Mouse (Mus musculus): ENCODE results near the gene Foxn3. TPM values are rescaled to one million over a fixed set of nuclear protein-coding genes. Genes with fewer than 3 reads are reported as not detected.
A peak's percentile ranks its signal among the peaks of the same experiment; 100 is the strongest.

The Foxn3 gene
- polyA plus RNA-seq, 1 experiment, result 5.8 TPM

DNA sequence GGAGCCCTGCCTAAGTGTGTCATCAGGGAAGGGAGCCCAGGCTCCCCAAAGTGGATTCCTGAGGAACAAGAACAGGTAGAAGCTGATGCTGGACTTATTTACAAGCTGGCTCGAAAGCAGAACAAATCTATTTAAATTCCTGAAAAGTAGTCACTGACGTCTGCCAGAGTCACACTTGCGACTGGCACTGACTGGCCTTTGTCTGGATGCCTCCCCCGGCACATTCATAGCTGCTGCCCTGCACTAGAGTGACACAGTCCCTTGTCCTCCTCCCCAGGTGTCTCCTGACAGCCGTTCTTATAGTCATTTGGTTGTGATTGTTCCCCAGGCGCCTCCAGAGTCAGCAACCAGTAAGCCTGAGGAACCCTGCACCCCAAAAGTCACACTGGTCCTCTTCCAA is 259.8 kb downstream of the Foxn3 start:
- Histone ChIP-seq H3K27me3 (ENCODE audit: control insufficient read depth, insufficient read depth, insufficient read length) (no peaks in the 10 kb centered on the region), H3K4me2 (ENCODE audit: low read depth) (no peak overlapping the region), H3K4me3 (no peak overlapping the region), H3ac (ENCODE audit: control insufficient read depth, insufficient read length) (no peak overlapping the region), H3K79me2 (ENCODE audit: control insufficient read depth, insufficient read depth) (no peaks in the 10 kb centered on the region), H3K36me3 (ENCODE audit: control insufficient read depth, insufficient read depth) (no peaks in the 10 kb centered on the region)
- TF ChIP-seq USF1 (IDR thresholded peaks at IDR 0.05; ENCODE audit: low read depth), result no peak
- no peak for TF ChIP-seq POLR2A (IDR thresholded peaks at IDR 0.05; ENCODE audit: insufficient read length, low read depth)
- TF ChIP-seq POLR2AphosphoS2 (IDR thresholded peaks at IDR 0.05; ENCODE audit: insufficient read length, low read depth), result no peak
- no peak for TF ChIP-seq MYOG (IDR thresholded peaks at IDR 0.05; ENCODE audit: control insufficient read depth in 1 of 3, insufficient read depth in 1 of 3, insufficient read length in 2 of 3, low read depth in 2 of 3)
- TF ChIP-seq MAX (IDR thresholded peaks at IDR 0.05; ENCODE audit: low read depth), result no peak
- TF ChIP-seq SRF (IDR thresholded peaks at IDR 0.05; ENCODE audit: control insufficient read depth, insufficient read length, low read depth), result no peak
- TF ChIP-seq E2F4 (IDR thresholded peaks at IDR 0.05; ENCODE audit: insufficient read depth), result no peak
- no peak for TF ChIP-seq TCF12 (IDR thresholded peaks at IDR 0.05; ENCODE audit: insufficient read depth, poor library complexity, severe bottlenecking)
- no peak for TF ChIP-seq TCF3 (IDR thresholded peaks at IDR 0.05; ENCODE audit: insufficient read length, low read depth)
- TF ChIP-seq REST (IDR thresholded peaks at IDR 0.05; ENCODE audit: insufficient read depth, insufficient read length), result no peak

- Histone ChIP-seq H3K79me2 (ENCODE audit: control insufficient read depth, insufficient read depth) (no peaks in the 10 kb centered on the region), H3K27me3 (ENCODE audit: control insufficient read depth, insufficient read depth, insufficient read length) (no peaks in the 10 kb centered on the region), H3ac (ENCODE audit: control insufficient read depth, insufficient read length) (no peak overlapping the region), H3K4me2 (ENCODE audit: low read depth) (no peak overlapping the region), H3K4me3 (no peak overlapping the region), H3K36me3 (ENCODE audit: control insufficient read depth, insufficient read depth) (no peaks in the 10 kb centered on the region)
- peak in 1 of 3 experiments; percentile 9 for TF ChIP-seq MYOD1 (IDR thresholded peaks at IDR 0.05; ENCODE audit: control insufficient read depth in 1 of 3, insufficient read length in 2 of 3, low read depth in 2 of 3)
- no peak for TF ChIP-seq TCF3 (IDR thresholded peaks at IDR 0.05; ENCODE audit: insufficient read length, low read depth)
Measured at GRCm38 (mm10) chr12:99299900-99300299, 263.5 kb downstream of the Foxn3 start.

GRCm38 (mm10) chr12:99298851-99299600 is 264.4 kb downstream of the Foxn3 start:
- Histone ChIP-seq H3K27me3 (ENCODE audit: control insufficient read depth, insufficient read depth, insufficient read length) (no peaks in the 10 kb centered on the region), H3K79me2 (ENCODE audit: control insufficient read depth, insufficient read depth) (no peaks in the 10 kb centered on the region), H3K4me3 (no peak overlapping the region), H3ac (ENCODE audit: control insufficient read depth, insufficient read length) (no peak overlapping the region), H3K36me3 (ENCODE audit: control insufficient read depth, insufficient read depth) (no peaks in the 10 kb centered on the region), H3K4me2 (ENCODE audit: low read depth) (no peak overlapping the region)
- TF ChIP-seq REST (IDR thresholded peaks at IDR 0.05; ENCODE audit: insufficient read depth, insufficient read length) (no peak), MYOD1 (IDR thresholded peaks at IDR 0.05; ENCODE audit: control insufficient read depth in 1 of 3, insufficient read length in 2 of 3, low read depth in 2 of 3) (no peak), TCF3 (IDR thresholded peaks at IDR 0.05; ENCODE audit: insufficient read length, low read depth) (no peak), E2F4 (IDR thresholded peaks at IDR 0.05; ENCODE audit: insufficient read depth) (no peak), TCF12 (IDR thresholded peaks at IDR 0.05; ENCODE audit: insufficient read depth, poor library complexity, severe bottlenecking) (no peak), CEBPB (IDR thresholded peaks at IDR 0.05; ENCODE audit: insufficient read depth, poor library complexity, severe bottlenecking) (no peak), POLR2A (IDR thresholded peaks at IDR 0.05; ENCODE audit: insufficient read length, low read depth) (no peak), POLR2AphosphoS2 (IDR thresholded peaks at IDR 0.05; ENCODE audit: insufficient read length, low read depth) (no peak), SRF (IDR thresholded peaks at IDR 0.05; ENCODE audit: control insufficient read depth, insufficient read length, low read depth) (no peak), MAX (IDR thresholded peaks at IDR 0.05; ENCODE audit: low read depth) (no peak), MYOG (IDR thresholded peaks at IDR 0.05; ENCODE audit: control insufficient read depth in 1 of 3, insufficient read depth in 1 of 3, insufficient read length in 2 of 3, low read depth in 2 of 3) (no peak), USF1 (IDR thresholded peaks at IDR 0.05; ENCODE audit: low read depth) (no peak)

- H3K27me3 ChIP-seq (ENCODE audit: control insufficient read depth, insufficient read depth, insufficient read length), result no peaks in the 10 kb centered on the region
- no peak overlapping the region for H3K4me2 ChIP-seq (ENCODE audit: low read depth)
- TF ChIP-seq MYOD1 (IDR thresholded peaks at IDR 0.05; ENCODE audit: control insufficient read depth in 1 of 3, insufficient read length in 2 of 3, low read depth in 2 of 3) (peak in 2 of 3 experiments; percentile 66 to 72), POLR2AphosphoS2 (IDR thresholded peaks at IDR 0.05; ENCODE audit: insufficient read length, low read depth) (no peak)
- no peak overlapping the region for H3K4me3 ChIP-seq
- no peak overlapping the region for H3ac ChIP-seq (ENCODE audit: control insufficient read depth, insufficient read length)
- H3K79me2 ChIP-seq (ENCODE audit: control insufficient read depth, insufficient read depth), result no peaks in the 10 kb centered on the region
- no peaks in the 10 kb centered on the region for H3K36me3 ChIP-seq (ENCODE audit: control insufficient read depth, insufficient read depth)
Measured at GRCm38 (mm10) chr12:99298242-99298641, 265.1 kb downstream of the Foxn3 start.

- H3K36me3 ChIP-seq (ENCODE audit: control insufficient read depth, insufficient read depth), result no peaks in the 10 kb centered on the region
- no peak overlapping the region for H3K4me3 ChIP-seq
- H3K27me3 ChIP-seq (ENCODE audit: control insufficient read depth, insufficient read depth, insufficient read length), result no peaks in the 10 kb centered on the region
- no peak for TF ChIP-seq MYOD1 (IDR thresholded peaks at IDR 0.05; ENCODE audit: control insufficient read depth in 1 of 3, insufficient read length in 2 of 3, low read depth in 2 of 3)
- TF ChIP-seq TCF3 (IDR thresholded peaks at IDR 0.05; ENCODE audit: insufficient read length, low read depth), result no peak
- TF ChIP-seq TCF12 (IDR thresholded peaks at IDR 0.05; ENCODE audit: insufficient read depth, poor library complexity, severe bottlenecking), result no peak
- no peak for TF ChIP-seq SRF (IDR thresholded peaks at IDR 0.05; ENCODE audit: control insufficient read depth, insufficient read length, low read depth)
- no peak for TF ChIP-seq E2F4 (IDR thresholded peaks at IDR 0.05; ENCODE audit: insufficient read depth)
- TF ChIP-seq USF1 (IDR thresholded peaks at IDR 0.05; ENCODE audit: low read depth), result no peak
- TF ChIP-seq MYOG (IDR thresholded peaks at IDR 0.05; ENCODE audit: control insufficient read depth in 1 of 3, insufficient read depth in 1 of 3, insufficient read length in 2 of 3, low read depth in 2 of 3), result no peak
- TF ChIP-seq CEBPB (IDR thresholded peaks at IDR 0.05; ENCODE audit: insufficient read depth, poor library complexity, severe bottlenecking), result no peak
- no peak for TF ChIP-seq REST (IDR thresholded peaks at IDR 0.05; ENCODE audit: insufficient read depth, insufficient read length)
- no peak for TF ChIP-seq POLR2A (IDR thresholded peaks at IDR 0.05; ENCODE audit: insufficient read length, low read depth)
- no peak for TF ChIP-seq POLR2AphosphoS2 (IDR thresholded peaks at IDR 0.05; ENCODE audit: insufficient read length, low read depth)
- TF ChIP-seq MAX (IDR thresholded peaks at IDR 0.05; ENCODE audit: low read depth), result no peak
- no peak overlapping the region for H3ac ChIP-seq (ENCODE audit: control insufficient read depth, insufficient read length)
- H3K4me2 ChIP-seq (ENCODE audit: low read depth), result no peak overlapping the region
- no peaks in the 10 kb centered on the region for H3K79me2 ChIP-seq (ENCODE audit: control insufficient read depth, insufficient read depth)
Measured at GRCm38 (mm10) chr12:99297792-99298191, 265.6 kb downstream of the Foxn3 start.

Data from myocyte (in vitro differentiated cells).